Mouse (Mus musculus): Measurements from ENCODE around the gene 2610028H24Rik.

The 2610028H24Rik gene

DNA sequence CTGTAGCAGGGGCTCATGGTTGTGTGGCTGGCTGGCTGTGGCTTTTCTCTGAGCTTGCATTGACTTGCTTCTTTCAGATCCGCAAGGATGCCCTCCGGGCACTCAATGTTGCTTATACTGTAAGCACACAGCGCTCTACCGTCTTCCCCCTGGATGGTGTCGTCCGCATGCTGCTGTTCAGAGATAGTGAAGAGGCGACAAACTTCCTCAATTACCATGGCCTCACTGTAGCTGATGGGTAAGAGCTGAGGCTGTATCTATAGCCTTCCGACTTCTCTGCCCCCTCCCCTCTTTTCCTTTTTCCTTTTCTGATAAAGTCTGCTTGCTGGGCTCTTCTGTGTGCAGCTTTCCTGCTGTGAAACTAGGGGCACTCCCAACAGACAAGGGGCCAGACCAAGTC lies 39.4 kb downstream of the 2610028H24Rik start:
- no peak for DNase-seq (ENCODE audit: extremely low read depth, insufficient read length, low spot score)

- DNase-seq (ENCODE audit: extremely low read depth, insufficient read length, low spot score) = no peak
These were observed 40.3 kb downstream of the 2610028H24Rik start for GRCm38 (mm10) chr10:76489205-76489604.

- DNase-seq (ENCODE audit: extremely low read depth, insufficient read length, low spot score) = no peak
These were observed 44.6 kb downstream of the 2610028H24Rik start for GRCm38 (mm10) chr10:76493527-76493926.

DNA sequence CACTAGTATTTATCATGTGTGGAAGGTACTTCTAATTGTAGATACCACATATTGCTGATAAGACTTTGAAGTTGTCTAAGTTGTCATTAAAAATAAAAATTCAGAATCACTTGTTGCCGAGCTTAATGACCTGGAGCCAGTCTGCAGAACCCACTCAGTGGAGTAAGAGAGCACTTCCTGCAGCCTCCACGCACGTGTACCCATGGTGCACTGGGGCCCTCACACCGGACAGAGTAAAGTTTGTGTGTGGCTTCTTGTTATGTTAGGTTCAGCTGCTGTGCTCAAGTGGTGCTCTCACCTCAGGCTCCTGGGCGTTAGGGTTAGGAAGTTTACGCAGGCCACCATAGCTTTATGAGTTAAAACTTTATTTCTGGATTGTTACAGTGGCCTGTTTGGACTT lies 46.6 kb downstream of the 2610028H24Rik start:
- no peak for DNase-seq (ENCODE audit: extremely low read depth, insufficient read length, low spot score)

GRCm38 (mm10) chr10:76496366-76496765 lies 47.5 kb downstream of the 2610028H24Rik start:
- DNase-seq (ENCODE audit: extremely low read depth, insufficient read length, low spot score) = no peak

DNA sequence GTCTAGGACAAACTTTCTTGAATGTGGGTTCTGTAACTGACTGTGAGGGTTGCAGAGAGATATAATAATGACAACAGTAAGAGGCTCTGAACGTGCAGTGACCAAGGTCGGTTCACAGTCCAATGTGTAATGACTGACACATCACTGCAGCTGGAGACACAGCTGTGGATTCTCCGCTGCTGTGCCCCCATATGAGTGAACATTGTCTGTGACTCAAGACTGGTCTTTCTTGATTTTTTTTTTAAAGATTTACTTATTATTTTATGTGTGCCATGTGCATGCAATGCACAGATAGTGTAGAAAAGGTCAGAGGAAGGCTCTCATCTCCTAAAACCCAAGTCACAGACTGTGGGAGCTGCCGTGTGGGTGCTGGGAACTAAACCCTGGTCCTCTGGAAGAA lies 48.6 kb downstream of the 2610028H24Rik start:
- no peak for DNase-seq (ENCODE audit: extremely low read depth, insufficient read length, low spot score)

DNA sequence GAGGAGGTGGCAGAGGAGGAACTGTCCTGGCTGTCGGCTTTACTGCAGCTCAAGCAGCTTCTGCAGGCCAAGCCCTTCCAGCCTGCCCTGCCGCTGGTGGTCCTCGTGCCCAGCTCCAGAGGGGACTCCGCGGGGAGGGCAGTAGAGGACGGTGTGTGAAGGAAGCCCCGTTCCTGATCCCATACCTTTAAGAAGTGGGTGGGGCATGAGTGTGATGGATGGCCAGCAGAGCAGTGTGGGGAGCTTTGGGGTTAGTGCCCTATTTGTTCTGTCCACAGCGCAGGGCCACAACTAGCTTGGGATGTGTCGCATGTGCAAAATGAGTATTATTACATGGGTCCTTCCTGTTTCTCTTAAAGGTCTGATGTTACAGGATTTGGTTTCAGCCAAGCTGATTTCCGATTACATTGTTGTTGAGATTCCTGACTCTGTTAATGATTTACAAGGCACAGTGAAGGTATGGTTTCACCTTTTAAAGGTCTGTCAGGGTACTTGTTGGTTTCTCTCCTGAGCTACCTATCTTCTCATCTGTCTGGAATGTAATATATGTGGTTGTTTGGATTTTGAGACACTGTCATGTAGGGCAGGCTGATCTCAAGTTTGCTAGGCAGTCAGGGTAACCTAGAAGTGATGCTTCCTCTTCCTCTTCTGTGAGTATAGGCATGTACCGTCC lies 55.5 kb downstream of the 2610028H24Rik start:
- no peak for DNase-seq (ENCODE audit: extremely low read depth, insufficient read length, low spot score)

GRCm38 (mm10) chr10:76505865-76506264 lies 57.0 kb downstream of the 2610028H24Rik start:
- DNase-seq (ENCODE audit: extremely low read depth, insufficient read length, low spot score) = no peak
